Mouse (Mus musculus): ENCODE data around the gene Grk4. TPM values are rescaled to one million over a fixed set of nuclear protein-coding genes. Genes with fewer than 3 reads are reported as not detected.

The Grk4 gene
- polyA plus RNA-seq, 1 experiment = 4.3 TPM

Other genes starting within 250 kb of the Grk4 start
- gene Tnip2, start 146.4 kb upstream of the Grk4 start, polyA plus RNA-seq (2012; rRNA removed) = 28.9 and 38.8 TPM in 2 replicates
- 3.5 and 4.8 TPM in 2 replicates for gene Sh3bp2, start 134.5 kb upstream of the Grk4 start, polyA plus RNA-seq (2012; rRNA removed)
- 331 and 332 TPM in 2 replicates for gene Add1, start 86.7 kb upstream of the Grk4 start, polyA plus RNA-seq (2012; rRNA removed)
- gene Mfsd10, start 23.2 kb upstream of the Grk4 start, polyA plus RNA-seq (2012; rRNA removed) = 108 and 113 TPM in 2 replicates
- 19.7 and 20.1 TPM in 2 replicates for gene Nop14, start 231 bp upstream of the Grk4 start, polyA plus RNA-seq (2012; rRNA removed)
- 35.7 and 44.8 TPM in 2 replicates for gene Htt, start 101.4 kb downstream of the Grk4 start, polyA plus RNA-seq (2012; rRNA removed)
- gene Msantd1, start 247.6 kb downstream of the Grk4 start, polyA plus RNA-seq (2012; rRNA removed) = 8.1 and 9.0 TPM in 2 replicates